10 mouse cellular contexts compared by ENCODE assay signal in genomic region chr4:97675741-97676578, GRCm38 (mm10).
DNase-seq lines count a peak whose midpoint lies in the region; ATAC-seq lines count a peak whose summit lies in the region.
"Had no signal": no experiment of that assay in that cellular context is flagged by ENCODE, and none has a peak within 500 bp of the region (broad histone marks: within the 10 kb centered on the region; RNA-seq: fewer than 3 reads in every experiment).

No protein-coding gene starts in this region.

- peaks cover 10% of the 10 kb centered on the region; the same call in 1 of the 2 replicates for H3K4me1 ChIP-seq in kidney, embryonic 15.5 days
- no peaks in the 10 kb centered on the region for H3K4me1 ChIP-seq in embryonic facial prominence, embryonic 11.5 days (ENCODE audit: control insufficient read depth, insufficient read depth, low read length)
- H3K4me1 ChIP-seq in hindbrain, embryonic 14.5 days (replicated peaks; ENCODE audit: control insufficient read depth, insufficient read depth, low read length) = peaks cover 16% of the 10 kb centered on the region
- peaks cover 19% of the 10 kb centered on the region; the same call in 1 of the 2 replicates for H3K4me1 ChIP-seq in neural tube, embryonic 12.5 days
- H3K4me1 ChIP-seq in kidney, embryonic 14.5 days (ENCODE audit: control insufficient read depth, insufficient read depth, low read length) = no peaks in the 10 kb centered on the region; the same call in 1 of the 2 replicates

- 0 out of 2 replicates have a peak, but pooled peaks have one; percentile 54 for ATAC-seq in kidney, embryonic 15.5 days (replicated peaks; ENCODE audit: low FRiP score)
- ATAC-seq in embryonic facial prominence, embryonic 11.5 days (replicated peaks; ENCODE audit: insufficient number of reproducible peaks, low FRiP score, low TSS enrichment, low read depth) = 0 out of 2 replicates have a peak, but pooled peaks have one; percentile 48
- peak; percentile 76 for ATAC-seq in hindbrain, embryonic 14.5 days (ENCODE audit: low FRiP score)
- ATAC-seq in neural tube, embryonic 12.5 days (ENCODE audit: low FRiP score, low read depth) = peak; percentile 77
- ATAC-seq in kidney, embryonic 14.5 days (ENCODE audit: low FRiP score, low TSS enrichment) = no peak; the same call in 1 of the 2 replicates

- no peak for DNase-seq in kidney, adult 18-20 months
- DNase-seq in embryonic facial prominence, embryonic 11.5 days (ENCODE audit: low spot score) = no peak
- peak; percentile 62 for DNase-seq in hindbrain, embryonic 14.5 days (ENCODE audit: low spot score)
- DNase-seq in adrenal gland, postnatal 25 days = no peak
- DNase-seq in spleen, postnatal 36 days (ENCODE audit: low spot score in 2 of 2) = no peak
- DNase-seq: gastrocnemius, postnatal 10 days had no signal

- H3K4me2 ChIP-seq in kidney, embryonic 15.5 days = peak overlapping the region; percentile 45
- no peak overlapping the region for H3K4me2 ChIP-seq in embryonic facial prominence, embryonic 11.5 days (ENCODE audit: low read depth, low read length)
- H3K4me2 ChIP-seq in hindbrain, embryonic 14.5 days (replicated peaks) = peak overlapping the region; percentile 53
- peak overlapping the region; percentile 46 for H3K4me2 ChIP-seq in neural tube, embryonic 12.5 days (replicated peaks)
- no peak overlapping the region for H3K4me2 ChIP-seq in kidney, embryonic 14.5 days (replicated peaks; ENCODE audit: low read depth, low read length)

- H3K9ac ChIP-seq in kidney, embryonic 15.5 days = no peak overlapping the region
- no peak overlapping the region for H3K9ac ChIP-seq in embryonic facial prominence, embryonic 11.5 days (replicated peaks; ENCODE audit: low read length)
- peak overlapping the region; percentile 29 for H3K9ac ChIP-seq in hindbrain, embryonic 14.5 days
- 0 out of 2 replicates have a peak overlapping the region, but pooled peaks have one; percentile 35 for H3K9ac ChIP-seq in neural tube, embryonic 12.5 days
- H3K9ac ChIP-seq in kidney, embryonic 14.5 days (ENCODE audit: low read depth, low read length) = no peak overlapping the region

- H3K27ac ChIP-seq in kidney, embryonic 15.5 days = no peak overlapping the region
- H3K27ac ChIP-seq in embryonic facial prominence, embryonic 11.5 days (replicated peaks; ENCODE audit: low read depth, low read length) = no peak overlapping the region
- H3K27ac ChIP-seq in hindbrain, embryonic 14.5 days = no peak overlapping the region
- H3K27ac ChIP-seq in neural tube, embryonic 12.5 days = no peak overlapping the region
- no peak overlapping the region for H3K27ac ChIP-seq in kidney, embryonic 14.5 days (ENCODE audit: low read depth, low read length)

- no peaks in the 10 kb centered on the region for H3K36me3 ChIP-seq in kidney, embryonic 15.5 days
- no peaks in the 10 kb centered on the region for H3K36me3 ChIP-seq in embryonic facial prominence, embryonic 11.5 days (replicated peaks; ENCODE audit: control insufficient read depth, insufficient read depth, low read depth, low read length)
- H3K36me3 ChIP-seq in hindbrain, embryonic 14.5 days (replicated peaks; ENCODE audit: control insufficient read depth, insufficient read depth) = no peaks in the 10 kb centered on the region
- no peaks in the 10 kb centered on the region for H3K36me3 ChIP-seq in neural tube, embryonic 12.5 days
- H3K36me3 ChIP-seq in kidney, embryonic 14.5 days (ENCODE audit: control insufficient read depth, insufficient read depth, low read length) = no peaks in the 10 kb centered on the region
- H3K36me3 ChIP-seq: G1E had no signal

- H3K4me3 ChIP-seq in kidney, embryonic 15.5 days (replicated peaks) = no peak overlapping the region
- no peak overlapping the region for H3K4me3 ChIP-seq in embryonic facial prominence, embryonic 11.5 days (ENCODE audit: low read depth, low read length)
- peak overlapping the region; percentile 16; the same call in 1 of the 2 replicates for H3K4me3 ChIP-seq in hindbrain, embryonic 14.5 days (replicated peaks; ENCODE audit: low read length)
- H3K4me3 ChIP-seq in neural tube, embryonic 12.5 days = no peak overlapping the region
- H3K4me3 ChIP-seq in kidney, embryonic 14.5 days (ENCODE audit: low read length) = no peak overlapping the region

- H3K9me3 ChIP-seq in kidney, embryonic 15.5 days (replicated peaks) = no peaks in the 10 kb centered on the region
- H3K9me3 ChIP-seq in embryonic facial prominence, embryonic 11.5 days (replicated peaks; ENCODE audit: control insufficient read depth, low read length) = no peaks in the 10 kb centered on the region
- H3K9me3 ChIP-seq in hindbrain, embryonic 14.5 days (ENCODE audit: control insufficient read depth, low read length) = no peaks in the 10 kb centered on the region
- H3K9me3 ChIP-seq in neural tube, embryonic 12.5 days = no peaks in the 10 kb centered on the region
- H3K9me3 ChIP-seq in kidney, embryonic 14.5 days (ENCODE audit: control insufficient read depth, low read length) = no peaks in the 10 kb centered on the region

- no peaks in the 10 kb centered on the region for H3K27me3 ChIP-seq in kidney, embryonic 15.5 days
- H3K27me3 ChIP-seq in embryonic facial prominence, embryonic 11.5 days (ENCODE audit: control insufficient read depth, insufficient read depth, low read length) = no peaks in the 10 kb centered on the region
- no peaks in the 10 kb centered on the region for H3K27me3 ChIP-seq in hindbrain, embryonic 14.5 days (ENCODE audit: control insufficient read depth, insufficient read depth, low read length)
- peaks cover 3% of the 10 kb centered on the region; the same call in 1 of the 2 replicates for H3K27me3 ChIP-seq in neural tube, embryonic 12.5 days (replicated peaks)
- no peaks in the 10 kb centered on the region for H3K27me3 ChIP-seq in kidney, embryonic 14.5 days (ENCODE audit: control insufficient read depth, insufficient read depth, low read length)

- WGBS in kidney, embryonic 15.5 days = 35% methylated on average over 16 of the region's 16 CpGs
- WGBS in embryonic facial prominence, embryonic 11.5 days = 52% methylated on average over 16 of the region's 16 CpGs
- WGBS in hindbrain, embryonic 14.5 days = 26% methylated on average over 16 of the region's 16 CpGs
- WGBS in neural tube, embryonic 12.5 days = 27% methylated on average over 16 of the region's 16 CpGs
- 40% methylated on average over 16 of the region's 16 CpGs for WGBS in kidney, embryonic 14.5 days

Comparison
In these comparisons a context has a peak if more than half of its experiments do, and no peak if none do; other contexts are left out.
1. H3K4me2 ChIP-seq: peak in kidney, embryonic 15.5 days (single experiment), hindbrain, embryonic 14.5 days (single experiment) and neural tube, embryonic 12.5 days (single experiment); none in embryonic facial prominence, embryonic 11.5 days (single experiment) and kidney, embryonic 14.5 days (single experiment).
2. H3K9ac ChIP-seq: peak in hindbrain, embryonic 14.5 days (single experiment) and neural tube, embryonic 12.5 days (single experiment); none in kidney, embryonic 15.5 days (single experiment), embryonic facial prominence, embryonic 11.5 days (single experiment) and kidney, embryonic 14.5 days (single experiment).